Mouse (Mus musculus) midbrain, embryonic 10.5 days (tissue): ENCODE data around the gene Hpse. TPM values are rescaled to one million over a fixed set of nuclear protein-coding genes. Genes with fewer than 3 reads are reported as not detected.
A peak's percentile ranks its signal among the peaks of the same experiment; 100 is the strongest.

Source experiments
- DNase-seq: peaks from one replicate; pipeline ENCODE4 v3.0.0-alpha.2; 2017; ENCODE audit warnings: low spot score
- H3K27ac ChIP-seq: fragments of 300-500 bp; sonication (generic); replicated peaks from 2 replicates; pipeline ENCODE4 v1.5.1; 2016; ENCODE audit warnings: mild to moderate bottlenecking
- H3K27me3 ChIP-seq: fragments of 300-500 bp; sonication (generic); 2 replicates; pipeline ENCODE4 v1.6.1; 2016; ENCODE audit warnings: low read depth, mild to moderate bottlenecking; ENCODE audit not compliant: poor library complexity, severe bottlenecking
- H3K36me3 ChIP-seq: fragments of 300-500 bp; sonication (generic); 2 replicates; pipeline ENCODE4 v1.6.1; 2016; ENCODE audit warnings: mild to moderate bottlenecking, moderate library complexity
- H3K4me1 ChIP-seq: fragments of 300-500 bp; sonication (generic); 2 replicates; pipeline ENCODE4 v1.6.1; 2016
- H3K4me3 ChIP-seq: fragments of 300-500 bp; sonication (generic); 2 replicates; pipeline ENCODE4 v1.5.1; 2016; ENCODE audit warnings: mild to moderate bottlenecking, moderate library complexity
- H3K9me3 ChIP-seq: fragments of 300-500 bp; sonication (generic); replicated peaks from 2 replicates; pipeline ENCODE4 v1.6.1; 2016; ENCODE audit warnings: mild to moderate bottlenecking
- WGBS: fragments of 180-500 bp; shearing (Covaris S2); methylation state at CpG from one replicate; pipeline ENCODE4 v1.1.7; 2016; 5-methylcytosine and 5-hydroxymethylcytosine counted together
- polyA plus RNA-seq: library from polyadenylated mRNA; unstranded; fragments of >200 nt; fragmentation: Nextera tagmentation; extraction: Ambion mirVana; gene quantifications from 2 replicates; pipeline ENCODE4 v1.2.1, GENCODE M21; 2016

Hpse gene
- 1.2 TPM in 2 replicates for polyA plus RNA-seq

DNA sequence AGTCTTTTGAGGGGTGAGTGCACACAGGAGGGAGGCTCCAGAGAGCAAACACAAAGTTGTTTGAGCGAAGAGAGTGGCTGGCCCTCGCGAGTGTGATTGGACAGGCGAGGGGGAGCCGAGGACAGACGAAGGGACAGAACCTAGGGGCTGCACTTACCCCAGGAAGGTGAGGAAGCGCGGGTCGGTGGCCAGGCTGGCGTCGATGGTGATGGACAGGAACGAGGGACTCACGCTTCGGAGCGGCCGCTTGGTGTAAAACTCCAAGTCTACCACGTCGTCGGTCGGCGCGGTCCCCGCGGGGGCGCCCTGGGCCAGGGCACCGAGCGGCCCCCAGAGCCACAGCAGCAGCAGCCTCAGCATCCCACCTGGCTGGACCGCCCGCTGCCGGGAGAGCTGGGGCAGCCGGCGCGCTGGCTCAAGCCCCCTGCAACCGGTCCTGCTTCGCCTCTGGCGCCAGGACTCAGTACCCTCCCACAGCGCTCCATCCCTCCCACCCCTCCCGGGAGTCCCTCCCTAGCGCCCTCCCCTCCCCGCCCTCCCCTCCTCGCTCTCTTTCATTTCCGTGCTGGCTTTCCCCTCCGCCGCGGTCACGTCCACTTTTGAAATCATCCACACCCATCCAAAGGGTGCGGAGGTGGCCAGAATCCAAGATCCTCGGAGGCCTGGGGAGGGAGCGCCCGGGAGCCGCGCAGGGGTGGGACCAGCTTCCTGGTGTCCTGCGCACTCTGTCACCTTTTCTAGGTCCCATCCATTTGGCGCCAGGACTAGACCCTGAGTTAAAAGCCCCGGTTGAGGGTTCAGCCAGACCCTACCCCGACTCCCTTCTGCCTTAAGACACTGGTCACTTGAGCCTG is at the start of gene Hpse:
Gene Hpse (minus strand): TSS at position 482 of the 854 bp plus-strand sequence.
- H3K9me3 ChIP-seq: peaks cover 5% of the 10 kb centered on the region; the same call in 1 of the 2 replicates
- WGBS: under 1% methylated on average over 47 of the region's 56 CpGs
- H3K4me1 ChIP-seq: peaks cover 14% of the 10 kb centered on the region
- DNase-seq: peak; percentile 48
- H3K36me3 ChIP-seq: no peaks in the 10 kb centered on the region
- H3K4me3 ChIP-seq: peak within 1 kb of the TSS; percentile 69
- H3K27ac ChIP-seq: peak within 1 kb of the TSS; percentile 79
- H3K27me3 ChIP-seq: peaks cover 37% of the 10 kb centered on the region

GRCm38 (mm10) chr5:100766026-100766425 is 46.5 kb upstream of the Hpse start:
- Histone ChIP-seq H3K36me3 (peaks cover 97% of the 10 kb centered on the region), H3K27ac (no peak overlapping the region), H3K9me3 (no peaks in the 10 kb centered on the region), H3K4me3 (no peak overlapping the region), H3K27me3 (no peaks in the 10 kb centered on the region), H3K4me1 (no peaks in the 10 kb centered on the region)
- WGBS: 93% methylated on average over 7 of the region's 7 CpGs
- DNase-seq: no peak

DNA sequence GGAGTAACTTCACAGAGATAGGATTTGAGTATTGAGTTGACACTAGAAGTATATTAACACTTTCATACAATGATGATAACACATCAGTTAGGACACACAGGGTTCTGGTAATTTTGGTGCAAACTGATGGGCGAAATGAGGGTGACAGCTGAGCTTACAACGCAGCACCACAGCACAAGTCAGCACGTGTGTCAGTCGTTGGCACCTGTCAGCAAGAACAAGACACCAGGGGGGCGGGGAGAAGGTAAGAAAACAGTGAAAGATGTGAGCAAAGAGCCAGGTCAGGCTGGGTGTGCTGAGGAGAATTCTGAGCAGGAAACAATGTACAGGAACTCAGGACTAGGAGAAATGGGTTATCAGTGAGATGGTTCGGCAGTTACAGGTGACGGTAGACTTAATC is 42.2 kb upstream of the Hpse start:
- DNase-seq: no peak

GRCm38 (mm10) chr5:100760049-100760663 is 40.6 kb upstream of the Hpse start:
- peaks cover 53% of the 10 kb centered on the region for H3K36me3 ChIP-seq
- DNase-seq: no peak
- H3K4me3 ChIP-seq: no peak overlapping the region
- no peaks in the 10 kb centered on the region for H3K4me1 ChIP-seq
- H3K27me3 ChIP-seq: no peaks in the 10 kb centered on the region
- WGBS: 90% methylated on average over 10 of the region's 10 CpGs
- H3K9me3 ChIP-seq: no peaks in the 10 kb centered on the region; the same call in 1 of the 2 replicates
- no peak overlapping the region for H3K27ac ChIP-seq

More for the DNA sequence above, 42.2 kb upstream of the Hpse start:
- Histone ChIP-seq H3K27me3 (no peaks in the 10 kb centered on the region), H3K4me1 (no peaks in the 10 kb centered on the region), H3K27ac (no peak overlapping the region), H3K4me3 (no peak overlapping the region), H3K9me3 (no peaks in the 10 kb centered on the region; the same call in 1 of the 2 replicates), H3K36me3 (peaks cover 69% of the 10 kb centered on the region)
- WGBS: 92% methylated on average over 7 of the region's 7 CpGs

DNA sequence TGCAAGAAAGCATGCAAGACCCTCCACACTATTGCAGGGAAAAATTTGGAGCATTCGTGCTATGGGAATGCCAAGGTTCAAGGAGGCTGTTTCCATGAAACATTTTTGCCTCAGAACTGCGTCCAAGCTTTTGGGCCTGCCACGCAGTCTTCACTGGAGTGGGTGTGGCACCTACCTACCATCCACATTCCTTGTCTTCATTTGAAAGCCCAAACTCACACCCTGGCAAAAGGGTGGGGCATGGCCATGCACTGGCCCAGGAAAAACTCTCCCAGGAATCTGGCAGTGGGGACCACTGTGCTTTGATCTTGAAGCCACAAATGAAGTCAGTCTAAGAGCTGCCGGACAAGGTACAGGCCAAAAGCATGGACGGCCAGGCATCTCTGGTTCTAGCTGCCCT is 38.6 kb upstream of the Hpse start:
- DNase-seq: no peak
- Histone ChIP-seq H3K27ac (no peak overlapping the region), H3K9me3 (no peaks in the 10 kb centered on the region; the same call in 1 of the 2 replicates), H3K36me3 (peaks cover 33% of the 10 kb centered on the region), H3K27me3 (no peaks in the 10 kb centered on the region), H3K4me3 (no peak overlapping the region), H3K4me1 (peaks cover 8% of the 10 kb centered on the region)
- 95% methylated on average over 5 of the region's 5 CpGs for WGBS

- Histone ChIP-seq H3K4me3 (no peak overlapping the region), H3K27me3 (no peaks in the 10 kb centered on the region), H3K9me3 (no peaks in the 10 kb centered on the region; the same call in 1 of the 2 replicates), H3K36me3 (no peaks in the 10 kb centered on the region), H3K4me1 (peaks cover 10% of the 10 kb centered on the region), H3K27ac (0 out of 2 replicates have a peak overlapping the region, but pooled peaks have one; percentile 23)
- no peak for DNase-seq
- 79% methylated on average over 7 of the region's 7 CpGs for WGBS
Measured at GRCm38 (mm10) chr5:100753407-100753806, 33.9 kb upstream of the Hpse start.

- 0 out of 2 replicates have a peak overlapping the region, but pooled peaks have one; percentile 2 for H3K27ac ChIP-seq
Measured at GRCm38 (mm10) chr5:100751655-100752054, 32.1 kb upstream of the Hpse start.

DNA sequence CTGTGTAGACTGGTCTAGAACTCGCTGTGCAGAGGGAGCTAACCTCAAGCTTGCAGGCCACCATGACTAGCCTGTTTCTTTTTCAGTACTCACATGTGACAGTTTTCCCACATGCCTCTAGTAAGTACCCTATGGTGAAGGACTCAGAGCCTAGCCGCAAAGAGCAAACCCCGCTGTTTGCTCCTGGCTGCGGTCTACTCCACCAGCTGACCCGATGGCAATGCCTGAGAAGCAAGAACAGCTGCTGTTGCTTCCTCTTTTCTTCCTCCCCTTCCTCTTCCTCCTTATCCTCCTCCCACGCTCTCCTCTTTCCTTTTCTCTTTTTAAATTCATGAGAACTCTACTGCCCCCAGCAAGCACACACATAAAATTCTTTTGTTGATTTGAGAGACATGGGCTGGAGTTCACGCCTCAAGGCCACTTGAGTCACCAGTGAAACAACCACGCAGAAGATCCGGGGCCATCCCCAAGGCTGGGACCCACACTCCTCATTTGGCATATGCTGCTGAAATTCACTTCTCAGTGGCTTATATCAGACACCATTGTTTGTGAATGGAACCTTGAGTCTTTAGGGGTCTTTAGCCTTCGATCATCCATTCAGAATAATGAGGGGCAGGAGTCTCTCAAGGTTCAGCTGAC is 31.2 kb upstream of the Hpse start:
- Histone ChIP-seq H3K4me3 (no peak overlapping the region), H3K36me3 (no peaks in the 10 kb centered on the region), H3K4me1 (peaks cover 10% of the 10 kb centered on the region), H3K27me3 (no peaks in the 10 kb centered on the region), H3K27ac (peak overlapping the region; percentile 2; the same call in 1 of the 2 replicates), H3K9me3 (peaks cover 3% of the 10 kb centered on the region; the same call in 1 of the 2 replicates)
- 89% methylated on average over 10 of the region's 10 CpGs for WGBS
- DNase-seq: no peak

More at GRCm38 (mm10) chr5:100751655-100752054, 32.1 kb upstream of the Hpse start:
- peaks cover 10% of the 10 kb centered on the region for H3K4me1 ChIP-seq
- DNase-seq: no peak
- peaks cover 3% of the 10 kb centered on the region; the same call in 1 of the 2 replicates for H3K9me3 ChIP-seq
- H3K27me3 ChIP-seq: no peaks in the 10 kb centered on the region
- H3K4me3 ChIP-seq: no peak overlapping the region
- H3K36me3 ChIP-seq: no peaks in the 10 kb centered on the region
- 79% methylated on average over 4 of the region's 4 CpGs for WGBS

DNA sequence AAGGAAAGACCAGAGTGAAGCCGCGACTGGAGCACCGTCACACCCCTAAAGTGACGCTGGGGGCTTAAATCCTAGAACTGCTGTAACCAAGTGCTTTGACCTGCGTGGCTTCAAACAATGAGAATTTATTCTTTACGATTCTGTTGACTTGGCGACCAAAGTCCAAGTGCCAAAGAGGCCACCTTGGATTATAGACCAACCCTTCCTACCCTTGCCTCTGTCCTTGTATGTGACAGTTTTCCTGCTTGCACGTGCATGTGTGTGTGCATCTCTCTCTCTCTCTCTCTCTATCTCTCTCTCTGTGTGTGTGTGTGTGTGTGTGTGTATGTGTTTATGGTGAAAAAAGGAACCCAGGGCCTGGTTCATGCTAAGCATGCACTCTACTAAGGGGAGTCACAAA is 19.3 kb upstream of the Hpse start:
- DNase-seq: no peak
- Histone ChIP-seq H3K4me3 (no peak overlapping the region), H3K9me3 (peaks cover 17% of the 10 kb centered on the region), H3K27ac (no peak overlapping the region), H3K36me3 (no peaks in the 10 kb centered on the region), H3K27me3 (no peaks in the 10 kb centered on the region), H3K4me1 (no peaks in the 10 kb centered on the region)
- 93% methylated on average over 8 of the region's 8 CpGs for WGBS

GRCm38 (mm10) chr5:100736919-100737318 is 17.4 kb upstream of the Hpse start:
- WGBS: 89% methylated on average over 8 of the region's 8 CpGs

DNA sequence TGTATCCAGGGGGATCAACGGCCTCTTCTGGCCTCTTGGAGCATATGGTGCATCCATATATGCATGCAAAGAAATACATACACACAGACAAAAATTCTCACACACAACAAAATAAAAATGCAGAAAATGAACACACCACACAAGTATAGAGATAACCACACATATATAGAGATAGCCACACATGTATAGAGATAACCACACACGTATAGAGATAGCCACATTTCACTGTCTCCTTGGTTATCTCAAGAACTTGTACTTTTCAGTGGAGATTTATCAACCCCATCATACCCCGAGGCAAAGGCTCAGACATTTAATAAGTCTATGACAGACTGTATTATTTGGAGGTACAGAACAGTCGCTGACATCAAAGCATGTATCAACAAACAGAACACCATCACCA is 15.0 kb upstream of the Hpse start:
- H3K4me3 ChIP-seq: no peak overlapping the region
- peaks cover 9% of the 10 kb centered on the region for H3K9me3 ChIP-seq
- no peak overlapping the region for H3K27ac ChIP-seq
- WGBS: 88% methylated on average over 4 of the region's 4 CpGs
- no peaks in the 10 kb centered on the region for H3K4me1 ChIP-seq
- no peaks in the 10 kb centered on the region for H3K36me3 ChIP-seq
- DNase-seq: no peak
- no peaks in the 10 kb centered on the region for H3K27me3 ChIP-seq

More at GRCm38 (mm10) chr5:100736919-100737318, 17.4 kb upstream of the Hpse start:
- no peak for DNase-seq
- Histone ChIP-seq H3K27me3 (no peaks in the 10 kb centered on the region), H3K4me3 (no peak overlapping the region), H3K4me1 (no peaks in the 10 kb centered on the region), H3K9me3 (peaks cover 17% of the 10 kb centered on the region), H3K36me3 (no peaks in the 10 kb centered on the region), H3K27ac (no peak overlapping the region)

- no peak overlapping the region for H3K27ac ChIP-seq
- peaks cover 5% of the 10 kb centered on the region; the same call in 1 of the 2 replicates for H3K9me3 ChIP-seq
- H3K4me3 ChIP-seq: no peak overlapping the region
- no peaks in the 10 kb centered on the region for H3K36me3 ChIP-seq
- no peaks in the 10 kb centered on the region for H3K27me3 ChIP-seq
- no peak for DNase-seq
- WGBS: 86% methylated on average over 13 of the region's 13 CpGs
- no peaks in the 10 kb centered on the region for H3K4me1 ChIP-seq
Measured at GRCm38 (mm10) chr5:100728757-100729156, 9.2 kb upstream of the Hpse start.
